Mouse (Mus musculus): ENCODE data around the gene 4930595D18Rik.

GRCm38 (mm10) chr12:111161943-111162311 lies 22.4 kb downstream of the 4930595D18Rik start:
- TF ChIP-seq CTCF (IDR thresholded peaks at IDR 0.05; ENCODE audit: low read depth) (no peak), EP300 (optimal IDR thresholded peaks at IDR 0.05) (no peak)
